In the genomic region with DNA sequence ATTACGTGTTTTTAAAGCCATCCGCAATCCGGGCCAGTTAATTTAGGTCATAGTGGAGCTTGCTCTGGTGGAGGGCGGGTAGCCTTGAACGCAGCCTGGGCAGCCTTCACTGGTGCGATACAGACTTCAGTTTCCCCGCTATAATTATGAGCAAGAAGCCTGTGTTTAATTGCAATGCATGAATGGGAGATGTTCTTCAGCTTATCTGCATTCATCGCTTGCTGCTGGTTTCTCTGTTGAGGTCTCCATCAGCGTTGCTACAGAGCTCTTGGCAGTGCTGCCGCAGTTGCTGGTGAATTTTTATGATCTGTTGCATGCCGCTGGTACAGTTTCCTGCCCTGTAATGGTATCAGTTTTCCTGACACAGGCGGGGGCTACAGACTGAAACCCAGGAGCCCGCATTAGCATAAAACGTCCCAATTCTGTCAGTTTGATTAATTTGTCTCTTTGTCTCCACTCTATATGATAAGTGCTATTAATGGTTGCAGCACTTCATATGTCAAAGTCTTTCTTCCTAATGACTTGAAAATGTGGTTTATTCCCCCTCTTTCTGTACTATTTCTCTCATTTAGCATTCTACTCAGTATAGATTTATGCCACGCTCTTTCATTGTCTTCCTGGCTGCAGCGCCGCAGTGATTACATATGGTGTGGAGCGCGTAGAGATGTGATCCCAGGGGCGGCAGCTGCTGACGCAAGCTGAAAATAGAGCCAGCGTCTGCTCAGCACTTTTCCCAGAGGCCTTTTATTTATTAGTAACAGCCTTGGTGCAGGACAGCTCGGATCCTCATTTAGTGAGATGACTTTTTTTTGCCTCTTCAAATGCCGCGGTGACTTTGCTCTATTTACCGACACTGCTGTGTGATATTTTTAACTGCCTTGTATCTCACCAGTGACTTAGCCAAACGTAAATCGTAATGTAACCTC, we compare ENCODE assay signal across 8 mouse cellular contexts.
A peak's percentile ranks its signal among the peaks of the same experiment; 100 is the strongest.
DNase-seq lines count a peak whose midpoint lies in the region; ATAC-seq lines count a peak whose summit lies in the region.

No protein-coding gene starts in this region.

- H3K4me1 ChIP-seq in hindbrain, embryonic 14.5 days (replicated peaks; ENCODE audit: control insufficient read depth, insufficient read depth, low read length) = peaks cover 66% of the 10 kb centered on the region
- H3K4me1 ChIP-seq in midbrain, embryonic 12.5 days = peaks cover 53% of the 10 kb centered on the region

- peak overlapping the region; percentile 8 for H3K4me3 ChIP-seq in hindbrain, embryonic 14.5 days (replicated peaks; ENCODE audit: low read length)
- H3K4me3 ChIP-seq in midbrain, embryonic 12.5 days = peak overlapping the region; percentile 20; the same call in 1 of the 2 replicates

- peak overlapping the region; percentile 51 for H3K9ac ChIP-seq in hindbrain, embryonic 14.5 days
- peak overlapping the region; percentile 28; the same call in 1 of the 2 replicates for H3K9ac ChIP-seq in midbrain, embryonic 12.5 days (replicated peaks)

- peak; percentile 90 for ATAC-seq in hindbrain, embryonic 14.5 days (ENCODE audit: low FRiP score)
- ATAC-seq in midbrain, embryonic 12.5 days (ENCODE audit: low FRiP score, low read depth) = peak; percentile 79
- no peak for ATAC-seq in activated CD4-positive, CD25-positive, alpha-beta regulatory T cell, adult 4 months

- H3K27me3 ChIP-seq in hindbrain, embryonic 14.5 days (ENCODE audit: control insufficient read depth, insufficient read depth, low read length) = no peaks in the 10 kb centered on the region
- 0 out of 2 replicates have a peak, but pooled peaks cover 3% of the 10 kb centered on the region for H3K27me3 ChIP-seq in midbrain, embryonic 12.5 days

- no peaks in the 10 kb centered on the region for H3K36me3 ChIP-seq in hindbrain, embryonic 14.5 days (replicated peaks; ENCODE audit: control insufficient read depth, insufficient read depth)
- no peaks in the 10 kb centered on the region for H3K36me3 ChIP-seq in midbrain, embryonic 12.5 days

- peak overlapping the region; percentile 90 for H3K27ac ChIP-seq in hindbrain, embryonic 14.5 days
- peak overlapping the region; percentile 88 for H3K27ac ChIP-seq in midbrain, embryonic 12.5 days (replicated peaks)

- DNase-seq in Muller cell, postnatal 12 days (ENCODE audit: inconsistent ontology term) = peak; percentile 43
- peak; percentile 57 for DNase-seq in cerebellum, adult 9-10 months
- DNase-seq in gastrocnemius, adult 18-20 months (ENCODE audit: low spot score) = peak; percentile 76
- peak; percentile 83 for DNase-seq in hindbrain, embryonic 14.5 days (ENCODE audit: low spot score)
- peak; percentile 37 to 64 for DNase-seq in left cerebral cortex, adult 18-20 months (ENCODE audit: low spot score in 2 of 2)
- DNase-seq in spleen, postnatal 4 days (ENCODE audit: low spot score in 2 of 2) = no peak

- H3K9me3 ChIP-seq in hindbrain, embryonic 14.5 days (ENCODE audit: control insufficient read depth, low read length) = no peaks in the 10 kb centered on the region
- H3K9me3 ChIP-seq in midbrain, embryonic 12.5 days = no peaks in the 10 kb centered on the region

- WGBS in hindbrain, embryonic 14.5 days = 10% methylated on average over 28 of the region's 28 CpGs
- 18% methylated on average over 28 of the region's 28 CpGs for WGBS in midbrain, embryonic 12.5 days

- H3K4me2 ChIP-seq in hindbrain, embryonic 14.5 days (replicated peaks) = peak overlapping the region; percentile 55
- peak overlapping the region; percentile 51 for H3K4me2 ChIP-seq in midbrain, embryonic 12.5 days (replicated peaks)

Comparison
In these comparisons a context has a peak if more than half of its experiments do, and no peak if none do; other contexts are left out.
1. DNase-seq: peak in Muller cell, postnatal 12 days (single experiment), cerebellum, adult 9-10 months (single experiment), gastrocnemius, adult 18-20 months (single experiment), hindbrain, embryonic 14.5 days (single experiment) and left cerebral cortex, adult 18-20 months (2 of 2); none in spleen, postnatal 4 days (0 of 2).